Mouse (Mus musculus) spleen, postnatal 14 days (tissue): ENCODE measurements around the gene Lsm4.

ENCODE experiments used
- DNase-seq, 2 experiments: peaks; one replicate each; pipeline ENCODE4 v3.0.0; 2021 to 2022; ENCODE audit warnings: low spot score in 2 of 2

The Lsm4 gene

DNA sequence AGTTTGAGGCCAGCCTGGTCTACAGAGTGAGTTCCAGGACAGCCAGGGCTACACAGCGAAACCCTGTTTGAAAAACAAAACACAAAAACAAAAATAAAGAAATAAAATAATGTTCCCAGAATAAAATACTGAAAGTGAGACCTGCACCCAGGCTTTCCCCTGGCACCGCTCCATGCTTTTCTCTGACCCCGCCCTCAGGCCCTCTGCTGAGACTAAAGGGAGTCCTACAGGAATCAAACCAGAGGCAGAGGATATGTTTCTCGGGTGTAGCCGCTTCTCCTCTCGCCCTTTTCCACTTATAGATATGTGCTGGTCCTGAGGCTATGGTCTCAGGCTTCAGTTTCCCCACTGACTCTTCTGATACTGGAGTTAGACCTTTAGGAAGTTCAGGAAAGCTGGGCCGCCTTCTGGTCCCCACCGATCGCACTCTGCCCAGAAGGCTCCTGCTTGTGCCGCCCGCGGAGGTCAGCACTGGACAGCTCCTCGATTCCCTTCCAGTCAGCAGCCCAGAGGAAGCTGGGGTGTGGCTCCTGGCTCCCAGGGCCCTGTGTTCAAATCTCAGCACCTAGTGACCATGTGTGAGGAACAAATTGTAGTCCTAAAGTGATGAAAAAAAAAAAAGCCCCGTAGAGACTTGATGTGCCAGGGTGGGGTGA, 52.9 kb downstream of the Lsm4 start:
- DNase-seq: no peak

- DNase-seq: no peak
Measured at GRCm38 (mm10) chr8:70726721-70727120, 53.7 kb downstream of the Lsm4 start.
